Mouse (Mus musculus) spleen, postnatal 4 days (tissue): ENCODE data around the gene Cog7.

Source experiments
- DNase-seq, 2 experiments: peaks; one replicate each; pipeline ENCODE4 v3.0.0; 2022; ENCODE audit warnings: low spot score in 2 of 2

The Cog7 gene

GRCm38 (mm10) chr7:121954891-121955669 is 26.4 kb downstream of the Cog7 start:
- DNase-seq, result no peak

- DNase-seq, result no peak
Measured at GRCm38 (mm10) chr7:121947513-121947912, 34.0 kb downstream of the Cog7 start.

DNA sequence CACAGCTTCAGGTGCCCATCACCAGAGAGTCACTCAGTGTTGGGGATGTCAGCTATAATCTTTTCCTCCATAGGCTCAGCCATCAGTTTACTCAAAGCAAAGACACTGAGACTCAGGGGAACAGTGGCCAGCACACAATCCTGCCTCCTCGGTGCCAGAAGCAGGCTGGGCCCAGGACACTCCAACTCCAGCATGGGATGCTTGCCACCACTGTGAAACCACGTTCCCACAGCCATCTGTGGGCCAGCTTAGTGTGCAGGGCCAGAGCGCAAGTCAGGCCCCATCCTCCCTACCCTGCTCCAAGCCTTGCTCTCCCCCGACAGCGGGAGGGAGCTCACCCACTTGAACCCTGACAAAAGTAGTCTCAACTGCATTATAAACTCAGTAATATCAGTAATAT is 35.3 kb downstream of the Cog7 start:
- no peak for DNase-seq

GRCm38 (mm10) chr7:121942371-121942770 is 39.1 kb downstream of the Cog7 start:
- DNase-seq, result no peak

DNA sequence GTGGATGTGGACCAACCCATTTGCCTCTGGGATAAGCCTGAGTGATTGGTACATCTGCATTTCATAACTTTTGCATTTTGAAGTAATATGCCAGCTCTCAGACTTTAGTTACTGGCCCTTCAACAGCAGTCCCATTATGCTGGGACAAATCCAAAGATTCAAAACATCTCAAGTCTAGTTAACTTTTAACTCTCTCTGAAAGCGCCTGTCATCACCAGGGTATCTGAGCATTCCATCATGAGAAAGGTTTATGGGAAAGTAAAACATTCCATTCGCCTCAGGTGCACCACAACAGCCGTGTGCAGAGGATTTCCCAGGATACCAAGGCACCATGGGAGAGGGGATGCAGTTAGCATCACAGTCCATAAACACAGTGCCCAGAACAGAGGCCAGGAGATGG is 39.9 kb downstream of the Cog7 start:
- no peak for DNase-seq

GRCm38 (mm10) chr7:121941016-121941415 is 40.5 kb downstream of the Cog7 start:
- DNase-seq, result no peak

- no peak for DNase-seq
Measured at GRCm38 (mm10) chr7:121939729-121940128, 41.8 kb downstream of the Cog7 start.

- no peak for DNase-seq
Measured at GRCm38 (mm10) chr7:121939244-121939643, 42.3 kb downstream of the Cog7 start.

DNA sequence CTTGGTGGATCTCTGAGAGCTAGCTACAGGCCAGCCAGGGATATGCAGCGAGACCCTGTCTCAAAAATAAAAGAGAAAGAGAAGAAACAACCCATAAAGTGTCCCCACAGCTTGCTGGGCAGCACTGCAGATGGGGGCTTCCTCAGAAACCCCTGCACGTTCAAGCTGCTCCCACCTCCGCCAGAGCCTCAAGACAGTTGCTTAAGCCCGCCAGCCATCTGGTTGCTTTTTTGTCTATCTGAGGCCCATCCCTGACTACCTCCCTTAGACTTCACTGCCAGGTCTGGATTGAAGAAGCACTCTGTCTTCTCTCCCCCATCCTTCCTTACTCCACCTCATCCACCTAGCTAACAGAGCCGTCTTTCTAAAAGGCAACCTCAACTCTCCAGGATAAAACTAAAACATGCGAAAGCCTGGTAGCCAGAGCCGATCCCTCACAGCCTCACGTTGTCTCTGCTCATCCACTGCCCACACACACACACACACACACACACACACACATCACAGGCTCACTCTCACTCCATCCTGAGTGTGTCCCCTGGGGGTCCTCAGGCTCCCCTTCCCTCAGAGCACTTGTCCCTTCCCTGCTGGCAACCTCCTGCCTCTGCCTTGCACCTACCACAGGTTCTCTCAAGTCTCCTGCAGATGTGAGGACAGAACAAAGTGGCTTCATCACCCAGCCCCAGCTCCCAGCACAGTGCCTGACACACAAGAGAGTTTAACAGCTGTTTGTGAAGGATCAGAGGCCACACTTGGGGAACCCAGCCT is 43.2 kb downstream of the Cog7 start:
- DNase-seq, result no peak

GRCm38 (mm10) chr7:121936861-121937630 is 44.5 kb downstream of the Cog7 start:
- DNase-seq, result no peak

GRCm38 (mm10) chr7:121935906-121936794 is 45.4 kb downstream of the Cog7 start:
- DNase-seq, result no peak

DNA sequence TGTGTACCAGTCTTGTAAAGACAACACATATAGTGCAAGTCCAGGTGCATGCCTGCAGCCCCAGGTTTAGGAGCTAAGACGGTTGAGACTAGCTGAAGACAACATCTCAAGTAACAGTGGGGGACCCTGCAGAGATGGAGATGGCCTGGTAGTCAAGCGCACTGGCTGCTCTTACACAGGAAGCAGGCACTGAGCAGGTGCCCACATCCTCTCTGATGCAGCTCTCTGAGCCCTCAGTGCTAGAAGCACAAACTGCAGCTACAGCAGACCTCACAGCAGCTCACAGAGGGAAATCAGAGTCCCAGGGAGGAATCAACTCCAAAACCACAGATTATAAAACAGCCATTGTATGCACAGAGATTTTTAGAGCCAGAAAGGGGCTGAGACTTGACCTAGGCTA is 47.2 kb downstream of the Cog7 start:
- no peak for DNase-seq

DNA sequence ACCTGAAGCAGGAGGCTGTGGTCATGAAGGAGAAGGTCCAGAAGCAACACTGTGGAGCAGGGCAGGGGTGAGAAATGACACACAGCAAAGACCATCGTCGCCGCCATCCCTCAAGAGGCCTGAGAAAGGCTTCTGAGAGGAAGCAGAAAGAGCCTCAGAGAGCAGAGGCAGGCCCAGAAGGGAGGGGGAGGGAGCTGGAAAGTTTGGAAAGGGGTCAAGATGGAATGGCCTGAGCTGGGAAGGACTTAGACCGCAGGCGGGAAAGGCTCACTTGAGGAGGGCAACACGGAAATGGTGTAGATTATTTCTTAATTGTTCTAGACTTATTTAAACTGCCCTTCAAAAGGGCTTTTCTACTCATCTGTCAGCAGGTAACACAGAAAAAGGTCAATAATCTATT is 47.8 kb downstream of the Cog7 start:
- no peak for DNase-seq

DNA sequence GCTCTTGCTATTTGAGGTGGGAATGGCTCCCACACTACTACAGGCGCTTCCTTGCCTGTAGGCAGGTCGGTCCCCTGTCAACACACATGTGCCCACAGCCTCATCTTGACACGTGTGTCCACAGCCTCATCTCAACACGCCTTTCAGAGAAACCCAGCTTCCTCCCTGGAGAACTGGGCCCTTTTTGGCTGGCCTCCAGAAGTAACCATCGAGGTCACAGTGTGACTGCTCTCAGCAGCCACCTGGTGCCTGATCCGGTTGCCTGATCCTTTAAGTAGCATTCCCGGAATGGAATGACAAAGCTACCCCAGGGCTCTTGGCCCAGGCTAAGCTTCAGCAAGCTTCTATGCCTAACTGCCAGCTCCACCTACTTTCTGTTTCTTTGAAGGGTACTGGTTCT is 50.3 kb downstream of the Cog7 start:
- no peak for DNase-seq

- no peak for DNase-seq
Measured at GRCm38 (mm10) chr7:121927882-121928281, 53.6 kb downstream of the Cog7 start.

- DNase-seq, result no peak
Measured at GRCm38 (mm10) chr7:121924361-121924760, 57.1 kb downstream of the Cog7 start.

- DNase-seq, result no peak
Measured at GRCm38 (mm10) chr7:121913944-121914343, 67.6 kb downstream of the Cog7 start.

GRCm38 (mm10) chr7:121912250-121912649 is 69.3 kb downstream of the Cog7 start:
- no peak for DNase-seq

GRCm38 (mm10) chr7:121906879-121907278 is 74.6 kb downstream of the Cog7 start:
- DNase-seq, result no peak

DNA sequence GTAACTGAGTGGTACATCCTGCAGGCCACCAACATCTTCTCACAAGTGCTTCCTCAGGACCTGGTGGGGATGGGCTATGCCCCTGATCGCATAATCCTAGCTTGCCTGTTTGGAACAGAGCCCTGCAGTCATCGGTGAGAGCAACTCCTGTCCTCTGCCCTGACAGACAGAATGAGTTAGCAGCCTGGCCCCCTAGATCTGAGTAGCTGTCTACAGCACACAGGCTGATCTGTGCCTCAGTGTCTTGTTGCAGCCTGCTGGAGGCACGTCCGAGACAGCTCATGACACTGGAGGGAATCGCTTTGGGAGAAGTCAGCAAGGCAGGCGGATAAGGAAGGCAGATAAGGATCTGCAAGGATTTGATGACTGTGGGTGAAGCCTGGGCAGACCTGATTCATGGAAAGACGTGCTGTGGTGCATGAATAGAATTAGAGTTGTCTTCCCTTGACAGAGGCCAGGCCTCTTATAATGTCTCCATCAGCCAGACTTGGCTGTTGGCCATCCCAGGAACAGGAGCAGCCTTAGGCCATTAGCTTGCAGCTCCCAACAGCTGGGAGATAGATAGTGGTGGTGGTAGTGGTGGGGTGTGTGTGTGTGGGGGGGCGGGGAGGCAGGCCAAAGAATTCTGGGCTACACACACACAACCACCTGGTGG is 78.6 kb downstream of the Cog7 start:
- no peak for DNase-seq

DNA sequence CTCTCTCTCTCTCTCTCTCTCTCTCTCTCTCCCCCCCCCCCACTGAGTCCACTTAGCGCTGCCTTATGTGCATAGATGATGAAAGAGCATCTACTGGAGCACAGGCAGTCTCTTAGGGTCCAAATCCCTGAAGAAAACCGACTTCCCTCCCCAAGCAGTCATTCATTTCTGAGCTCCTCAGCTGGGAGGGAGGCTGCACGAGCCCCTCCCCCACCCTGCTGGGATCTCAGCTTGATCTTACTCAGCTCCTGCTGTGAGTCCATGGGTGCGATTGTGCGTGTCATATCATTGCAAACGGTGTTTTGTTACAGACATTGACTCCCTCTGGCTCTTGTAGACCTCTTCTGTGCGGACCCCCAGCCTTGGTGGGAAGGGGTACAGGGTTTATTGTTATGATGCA is 81.6 kb downstream of the Cog7 start:
- no peak for DNase-seq
